Mouse (Mus musculus) lung, embryonic 16.5 days (tissue): ENCODE measurements around the gene Hdac4. TPM values are rescaled to one million over a fixed set of nuclear protein-coding genes. Genes with fewer than 3 reads are reported as not detected.

Experiments used
- ATAC-seq: fragments of 200-750 bp; cut with Nextera tagmentation; 2 replicates; pipeline ENCODE4 v1.8.0; 2017; ENCODE audit warnings: low read depth, mild to moderate bottlenecking, moderate library complexity
- H3K27ac ChIP-seq: fragments of 300-500 bp; sonication (generic); 2 replicates; pipeline ENCODE4 v1.5.1; 2014; ENCODE audit warnings: mild to moderate bottlenecking, control low read depth, low read length
- H3K27me3 ChIP-seq: fragments of 300-500 bp; sonication (generic); 2 replicates; pipeline ENCODE4 v1.6.1; 2014; ENCODE audit warnings: low read depth, low read length, mixed read lengths; ENCODE audit not compliant: control insufficient read depth, insufficient read depth
- H3K36me3 ChIP-seq: fragments of 300-500 bp; sonication (generic); 2 replicates; pipeline ENCODE4 v1.6.1; 2014; ENCODE audit warnings: low read length; ENCODE audit not compliant: control insufficient read depth, insufficient read depth
- H3K4me1 ChIP-seq: fragments of 300-500 bp; sonication (generic); replicated peaks from 2 replicates; pipeline ENCODE4 v1.6.1; 2014; ENCODE audit warnings: low read length, mixed read lengths; ENCODE audit not compliant: control insufficient read depth, insufficient read depth
- H3K4me2 ChIP-seq: fragments of 300-500 bp; sonication (generic); 2 replicates; pipeline ENCODE4 v1.6.1; 2014; ENCODE audit warnings: low read depth, low read length, control low read depth
- H3K4me3 ChIP-seq: fragments of 300-500 bp; sonication (generic); 2 replicates; pipeline ENCODE4 v1.5.1; 2014; ENCODE audit warnings: mild to moderate bottlenecking, low read length, control low read depth
- H3K9ac ChIP-seq: fragments of 300-500 bp; sonication (generic); 2 replicates; pipeline ENCODE4 v1.6.1; 2014; ENCODE audit warnings: low read length, control low read depth
- H3K9me3 ChIP-seq: fragments of 300-500 bp; sonication (generic); 2 replicates; pipeline ENCODE4 v1.6.1; 2016; ENCODE audit warnings: low read length; ENCODE audit not compliant: control insufficient read depth
- WGBS: fragments of 180-500 bp; shearing (Covaris S2); extraction: QIAGEN DNeasy Blood & Tissue Kit; methylation state at CpG from one replicate; pipeline ENCODE4 v1.1.7; 2014; 5-methylcytosine and 5-hydroxymethylcytosine counted together
- polyA plus RNA-seq: library from polyadenylated mRNA; unstranded; fragments of >200 nt; fragmentation: Nextera tagmentation; extraction: Ambion mirVana; gene quantifications from 2 replicates; pipeline ENCODE4 v1.2.1, GENCODE M21; 2015

Hdac4 gene
- polyA plus RNA-seq, 1 experiment from 2014 or later: 15.6 TPM

- no peak overlapping the region for H3K4me2 ChIP-seq
- no peak overlapping the region for H3K27ac ChIP-seq
- H3K9ac ChIP-seq: no peak overlapping the region
- H3K27me3 ChIP-seq: no peaks in the 10 kb centered on the region
- no peaks in the 10 kb centered on the region for H3K36me3 ChIP-seq
- ATAC-seq: no peak
- H3K4me3 ChIP-seq: no peak overlapping the region
- no peaks in the 10 kb centered on the region for H3K4me1 ChIP-seq
- no peaks in the 10 kb centered on the region for H3K9me3 ChIP-seq
- WGBS: 87% methylated on average over 11 of the region's 11 CpGs
Measured at GRCm38 (mm10) chr1:91893598-91893997, 301.9 kb downstream of the Hdac4 start.

- H3K4me2 ChIP-seq: no peak overlapping the region
- no peaks in the 10 kb centered on the region for H3K27me3 ChIP-seq
- H3K27ac ChIP-seq: peak overlapping the region; percentile 56; the same call in 1 of the 2 replicates
- no peak overlapping the region for H3K4me3 ChIP-seq
- WGBS: 24% methylated on average over 5 of the region's 5 CpGs
- no peak overlapping the region for H3K9ac ChIP-seq
- H3K9me3 ChIP-seq: no peaks in the 10 kb centered on the region
- ATAC-seq: peak; percentile 83
- no peaks in the 10 kb centered on the region for H3K36me3 ChIP-seq
- peaks cover 8% of the 10 kb centered on the region for H3K4me1 ChIP-seq
Measured at GRCm38 (mm10) chr1:91883115-91883514, 312.4 kb downstream of the Hdac4 start.

- H3K9ac ChIP-seq: no peak overlapping the region
- 41% methylated on average over 8 of the region's 8 CpGs for WGBS
- no peaks in the 10 kb centered on the region for H3K36me3 ChIP-seq
- no peak overlapping the region for H3K4me2 ChIP-seq
- H3K4me3 ChIP-seq: no peak overlapping the region
- no peak overlapping the region for H3K27ac ChIP-seq
- H3K4me1 ChIP-seq: peaks cover 8% of the 10 kb centered on the region
- ATAC-seq: no peak
- no peaks in the 10 kb centered on the region for H3K9me3 ChIP-seq
- no peaks in the 10 kb centered on the region for H3K27me3 ChIP-seq
Measured at GRCm38 (mm10) chr1:91880899-91881298, 314.6 kb downstream of the Hdac4 start.

GRCm38 (mm10) chr1:91880156-91880555, 315.3 kb downstream of the Hdac4 start:
- H3K9ac ChIP-seq: no peak overlapping the region
- H3K9me3 ChIP-seq: no peaks in the 10 kb centered on the region
- H3K36me3 ChIP-seq: no peaks in the 10 kb centered on the region
- peaks cover 8% of the 10 kb centered on the region for H3K4me1 ChIP-seq
- no peak overlapping the region for H3K4me3 ChIP-seq
- no peak for ATAC-seq
- H3K4me2 ChIP-seq: no peak overlapping the region
- 80% methylated on average over 12 of the region's 12 CpGs for WGBS
- no peak overlapping the region for H3K27ac ChIP-seq
- no peaks in the 10 kb centered on the region for H3K27me3 ChIP-seq
